Mouse (Mus musculus): ENCODE data around the gene Tmem108. TPM values are rescaled to one million over a fixed set of nuclear protein-coding genes. Genes with fewer than 3 reads are reported as not detected.

Tmem108 gene
- polyA plus RNA-seq, 1 experiment, result 6.1 TPM

- DNase-seq, result no peak
- Histone ChIP-seq H3K27ac (ENCODE audit: control insufficient read depth, insufficient read depth, low read length) (no peak overlapping the region), H3K4me1 (replicated peaks; ENCODE audit: control insufficient read depth, insufficient read depth, low read length) (no peaks in the 10 kb centered on the region), H3K36me3 (ENCODE audit: control insufficient read depth, insufficient read depth, low read length) (no peaks in the 10 kb centered on the region), H3K4me3 (ENCODE audit: control insufficient read depth, insufficient read depth, low read length) (no peak overlapping the region), H3K27me3 (ENCODE audit: control insufficient read depth, insufficient read depth, low read length) (no peaks in the 10 kb centered on the region)
- TF ChIP-seq CTCF (IDR thresholded peaks at IDR 0.05; ENCODE audit: borderline replicate concordance, control insufficient read depth, extremely low read depth, insufficient read depth, low read length, poor library complexity), result no peak
- TF ChIP-seq POLR2A (IDR thresholded peaks at IDR 0.05; ENCODE audit: control insufficient read depth, extremely low read depth, insufficient read depth, low read length, poor library complexity), result no peak
- 89% methylated on average over 21 of the region's 21 CpGs for WGBS
These were observed 210.9 kb downstream of the Tmem108 start for GRCm38 (mm10) chr9:103550661-103551248.

- Histone ChIP-seq H3K36me3 (ENCODE audit: control insufficient read depth, insufficient read depth, low read length) (no peaks in the 10 kb centered on the region), H3K27me3 (ENCODE audit: control insufficient read depth, insufficient read depth, low read length) (no peaks in the 10 kb centered on the region), H3K4me3 (ENCODE audit: control insufficient read depth, insufficient read depth, low read length) (no peak overlapping the region), H3K27ac (ENCODE audit: control insufficient read depth, insufficient read depth, low read length) (no peak overlapping the region), H3K4me1 (replicated peaks; ENCODE audit: control insufficient read depth, insufficient read depth, low read length) (no peaks in the 10 kb centered on the region)
- DNase-seq, result no peak
- WGBS, result 82% methylated on average over 3 of the region's 3 CpGs
- TF ChIP-seq POLR2A (IDR thresholded peaks at IDR 0.05; ENCODE audit: control insufficient read depth, extremely low read depth, insufficient read depth, low read length, poor library complexity), result no peak
- no peak for TF ChIP-seq CTCF (IDR thresholded peaks at IDR 0.05; ENCODE audit: borderline replicate concordance, control insufficient read depth, extremely low read depth, insufficient read depth, low read length, poor library complexity)
These were observed 212.5 kb downstream of the Tmem108 start for GRCm38 (mm10) chr9:103549178-103549577.

GRCm38 (mm10) chr9:103548606-103549005 lies 213.0 kb downstream of the Tmem108 start:
- 94% methylated on average over 3 of the region's 3 CpGs for WGBS
- H3K27ac ChIP-seq (ENCODE audit: control insufficient read depth, insufficient read depth, low read length), result no peak overlapping the region
- TF ChIP-seq POLR2A (IDR thresholded peaks at IDR 0.05; ENCODE audit: control insufficient read depth, extremely low read depth, insufficient read depth, low read length, poor library complexity) (no peak), CTCF (IDR thresholded peaks at IDR 0.05; ENCODE audit: borderline replicate concordance, control insufficient read depth, extremely low read depth, insufficient read depth, low read length, poor library complexity) (no peak)

GRCm38 (mm10) chr9:103546695-103547645 lies 214.7 kb downstream of the Tmem108 start:
- Histone ChIP-seq H3K4me3 (ENCODE audit: control insufficient read depth, insufficient read depth, low read length) (no peak overlapping the region), H3K27ac (ENCODE audit: control insufficient read depth, insufficient read depth, low read length) (no peak overlapping the region), H3K27me3 (ENCODE audit: control insufficient read depth, insufficient read depth, low read length) (no peaks in the 10 kb centered on the region), H3K36me3 (ENCODE audit: control insufficient read depth, insufficient read depth, low read length) (no peaks in the 10 kb centered on the region), H3K4me1 (replicated peaks; ENCODE audit: control insufficient read depth, insufficient read depth, low read length) (no peaks in the 10 kb centered on the region)
- TF ChIP-seq POLR2A (IDR thresholded peaks at IDR 0.05; ENCODE audit: control insufficient read depth, extremely low read depth, insufficient read depth, low read length, poor library complexity) (no peak), CTCF (IDR thresholded peaks at IDR 0.05; ENCODE audit: borderline replicate concordance, control insufficient read depth, extremely low read depth, insufficient read depth, low read length, poor library complexity) (no peak)
- no peak for DNase-seq
- 88% methylated on average over 22 of the region's 22 CpGs for WGBS

More at GRCm38 (mm10) chr9:103548606-103549005, 213.0 kb downstream of the Tmem108 start:
- H3K4me3 ChIP-seq (ENCODE audit: control insufficient read depth, insufficient read depth, low read length), result no peak overlapping the region
- H3K36me3 ChIP-seq (ENCODE audit: control insufficient read depth, insufficient read depth, low read length), result no peaks in the 10 kb centered on the region
- no peaks in the 10 kb centered on the region for H3K27me3 ChIP-seq (ENCODE audit: control insufficient read depth, insufficient read depth, low read length)
- no peak for DNase-seq
- H3K4me1 ChIP-seq (replicated peaks; ENCODE audit: control insufficient read depth, insufficient read depth, low read length), result no peaks in the 10 kb centered on the region

GRCm38 (mm10) chr9:103545729-103546128 lies 215.9 kb downstream of the Tmem108 start:
- no peak overlapping the region for H3K27ac ChIP-seq (ENCODE audit: control insufficient read depth, insufficient read depth, low read length)
- no peaks in the 10 kb centered on the region for H3K4me1 ChIP-seq (replicated peaks; ENCODE audit: control insufficient read depth, insufficient read depth, low read length)
- no peak for DNase-seq
- TF ChIP-seq CTCF (IDR thresholded peaks at IDR 0.05; ENCODE audit: borderline replicate concordance, control insufficient read depth, extremely low read depth, insufficient read depth, low read length, poor library complexity), result no peak
- WGBS, result 82% methylated on average over 4 of the region's 4 CpGs
- no peak overlapping the region for H3K4me3 ChIP-seq (ENCODE audit: control insufficient read depth, insufficient read depth, low read length)
- H3K36me3 ChIP-seq (ENCODE audit: control insufficient read depth, insufficient read depth, low read length), result no peaks in the 10 kb centered on the region
- no peaks in the 10 kb centered on the region for H3K27me3 ChIP-seq (ENCODE audit: control insufficient read depth, insufficient read depth, low read length)

- no peak for DNase-seq
- TF ChIP-seq POLR2A (IDR thresholded peaks at IDR 0.05; ENCODE audit: control insufficient read depth, extremely low read depth, insufficient read depth, low read length, poor library complexity), result no peak
- no peak for TF ChIP-seq CTCF (IDR thresholded peaks at IDR 0.05; ENCODE audit: borderline replicate concordance, control insufficient read depth, extremely low read depth, insufficient read depth, low read length, poor library complexity)
- Histone ChIP-seq H3K36me3 (ENCODE audit: control insufficient read depth, insufficient read depth, low read length) (no peaks in the 10 kb centered on the region), H3K4me1 (replicated peaks; ENCODE audit: control insufficient read depth, insufficient read depth, low read length) (no peaks in the 10 kb centered on the region), H3K27me3 (ENCODE audit: control insufficient read depth, insufficient read depth, low read length) (no peaks in the 10 kb centered on the region), H3K27ac (ENCODE audit: control insufficient read depth, insufficient read depth, low read length) (no peak overlapping the region), H3K4me3 (ENCODE audit: control insufficient read depth, insufficient read depth, low read length) (no peak overlapping the region)
- 63% methylated on average over 4 of the region's 4 CpGs for WGBS
These were observed 216.4 kb downstream of the Tmem108 start for GRCm38 (mm10) chr9:103545271-103545670.

Data from thymus, adult 2 months (tissue).